Mouse (Mus musculus) midbrain, embryonic 16.5 days (tissue): ENCODE measurements around the gene Dnajc10. TPM values are rescaled to one million over a fixed set of nuclear protein-coding genes. Genes with fewer than 3 reads are reported as not detected.

Experiments used
- polyA plus RNA-seq: library from polyadenylated mRNA; unstranded; fragments of >200 nt; fragmentation: Nextera tagmentation; extraction: Ambion mirVana; gene quantifications from 2 replicates; pipeline ENCODE4 v1.2.1, GENCODE M21; 2015

Dnajc10 gene
- polyA plus RNA-seq, 1 experiment from 2014 or later, result 64.7 TPM

Other genes with a start within 250 kb of the Dnajc10 start
- 9.0 and 10.1 TPM in 2 replicates for gene Pde1a, start 186.0 kb upstream of the Dnajc10 start, polyA plus RNA-seq
- not detected in 2 replicates for gene Prdx6b, start 23.0 kb upstream of the Dnajc10 start, polyA plus RNA-seq
- 2.2 and 5.1 TPM in 2 replicates for gene Frzb, start 132.2 kb downstream of the Dnajc10 start, polyA plus RNA-seq